Mouse (Mus musculus) left cerebral cortex, postnatal 4 days (tissue): ENCODE measurements around the gene Trim12c. TPM values are rescaled to one million over a fixed set of nuclear protein-coding genes. Genes with fewer than 3 reads are reported as not detected.

Experiments
- total RNA-seq, 2 experiments: library from RNA; stranded (reverse); gene quantifications; 2 replicates each; pipeline ENCODE4 v1.2.3; 2021

Trim12c gene
- total RNA-seq, 2 experiments from 2014 or later, result 1.6 to 2.0 TPM

Other genes with a start within 250 kb of the Trim12c start
- not detected for gene Olfr646, start 248.5 kb downstream of the Trim12c start, total RNA-seq
- not detected for gene Ubqln5, start 223.5 kb downstream of the Trim12c start, total RNA-seq
- gene Olfr643, start 216.0 kb downstream of the Trim12c start, total RNA-seq, result not detected
- gene Ubqln3, start 210.1 kb downstream of the Trim12c start, total RNA-seq, result not detected
- not detected for gene Ubqlnl, start 202.8 kb downstream of the Trim12c start, total RNA-seq
- gene Olfm5, start 188.5 kb downstream of the Trim12c start, total RNA-seq, result not detected
- gene Olfr648, start 170.0 kb downstream of the Trim12c start, total RNA-seq, result under 1 TPM; 0.38 to 0.46 TPM
- not detected for gene Olfr649, start 157.4 kb downstream of the Trim12c start, total RNA-seq
- under 1 TPM; 0.24 to 0.28 TPM for gene Trim6, start 134.6 kb downstream of the Trim12c start, total RNA-seq
- gene Trim34a, start 108.9 kb downstream of the Trim12c start, total RNA-seq, result 1 to 10 TPM in 1 of 2 experiments, under 1 TPM in 1; 0.78 to 1.0 TPM
- gene Trim5, start 65.3 kb downstream of the Trim12c start, total RNA-seq, result under 1 TPM; 0.20 to 0.46 TPM
- 1 to 10 TPM; 1.4 to 2.3 TPM for gene Trim12a, start 37.9 kb downstream of the Trim12c start, total RNA-seq
- not detected for gene Trim34b, start 23.9 kb downstream of the Trim12c start, total RNA-seq
- gene Trim30b, start 16.5 kb upstream of the Trim12c start, total RNA-seq, result not detected
- gene Trim30c, start 47.5 kb upstream of the Trim12c start, total RNA-seq, result not detected
- gene Trim30a, start 111.8 kb upstream of the Trim12c start, total RNA-seq, result under 1 TPM; 0.52 to 0.56 TPM
- gene Trim30d, start 154.5 kb upstream of the Trim12c start, total RNA-seq, result under 1 TPM in 1 of 2 experiments, not detected in 1; 0.30 TPM
- gene Olfr651, start 196.8 kb upstream of the Trim12c start, total RNA-seq, result not detected
- not detected for gene Olfr652, start 207.5 kb upstream of the Trim12c start, total RNA-seq
- gene Olfr653, start 224.0 kb upstream of the Trim12c start, total RNA-seq, result not detected
- gene Olfr654, start 233.7 kb upstream of the Trim12c start, total RNA-seq, result not detected
- gene Olfr655, start 248.4 kb upstream of the Trim12c start, total RNA-seq, result not detected